Mouse (Mus musculus): Measurements from ENCODE around the gene Iqschfp. TPM values are rescaled to one million over a fixed set of nuclear protein-coding genes. Genes with fewer than 3 reads are reported as not detected.

Gene Iqschfp
- total RNA-seq, 2 experiments from 2014 or later: 18.6 to 20.3 TPM

GRCm38 (mm10) chr3:68202162-68202902 is 310.3 kb downstream of the Iqschfp start:
- DNase-seq (ENCODE audit: low spot score in 2 of 2): no peak

- DNase-seq (ENCODE audit: low spot score in 2 of 2): no peak
Measured at GRCm38 (mm10) chr3:68203934-68204467, 312.0 kb downstream of the Iqschfp start.

GRCm38 (mm10) chr3:68210422-68210821 is 318.4 kb downstream of the Iqschfp start:
- no peak for DNase-seq (ENCODE audit: low spot score in 2 of 2)

- DNase-seq (ENCODE audit: low spot score in 2 of 2): no peak
Measured at GRCm38 (mm10) chr3:68221452-68221851, 329.4 kb downstream of the Iqschfp start.

- DNase-seq (ENCODE audit: low spot score in 2 of 2): no peak
Measured at GRCm38 (mm10) chr3:68239887-68240286, 347.9 kb downstream of the Iqschfp start.

- DNase-seq (ENCODE audit: low spot score in 2 of 2): no peak
Measured at GRCm38 (mm10) chr3:68243239-68243638, 351.2 kb downstream of the Iqschfp start.

GRCm38 (mm10) chr3:68246154-68246553 is 354.1 kb downstream of the Iqschfp start:
- no peak for DNase-seq (ENCODE audit: low spot score in 2 of 2)

- peak in 1 of 2 experiments; percentile 47 for DNase-seq (ENCODE audit: low spot score in 2 of 2)
Measured at GRCm38 (mm10) chr3:68250589-68250988, 358.6 kb downstream of the Iqschfp start.

- no peak for DNase-seq (ENCODE audit: low spot score in 2 of 2)
Measured at GRCm38 (mm10) chr3:68252335-68252734, 360.3 kb downstream of the Iqschfp start.

GRCm38 (mm10) chr3:68262304-68262703 is 370.3 kb downstream of the Iqschfp start:
- no peak for DNase-seq (ENCODE audit: low spot score in 2 of 2)

GRCm38 (mm10) chr3:68267905-68268304 is 375.9 kb downstream of the Iqschfp start:
- DNase-seq (ENCODE audit: low spot score in 2 of 2): peak in 1 of 2 experiments; percentile 16

- DNase-seq (ENCODE audit: low spot score in 2 of 2): no peak
Measured at GRCm38 (mm10) chr3:68269251-68269650, 377.2 kb downstream of the Iqschfp start.

GRCm38 (mm10) chr3:68270246-68270645 is 378.2 kb downstream of the Iqschfp start:
- no peak for DNase-seq (ENCODE audit: low spot score in 2 of 2)

GRCm38 (mm10) chr3:68271457-68271856 is 379.4 kb downstream of the Iqschfp start:
- DNase-seq (ENCODE audit: low spot score in 2 of 2): no peak

GRCm38 (mm10) chr3:68271881-68272280 is 379.8 kb downstream of the Iqschfp start:
- no peak for DNase-seq (ENCODE audit: low spot score in 2 of 2)

GRCm38 (mm10) chr3:68282844-68283594 is 391.0 kb downstream of the Iqschfp start:
- no peak for DNase-seq (ENCODE audit: low spot score in 2 of 2)

- DNase-seq (ENCODE audit: low spot score in 2 of 2): peak; percentile 28 to 32
Measured at GRCm38 (mm10) chr3:68283595-68283991, 391.6 kb downstream of the Iqschfp start.

GRCm38 (mm10) chr3:68284500-68284899 is 392.5 kb downstream of the Iqschfp start:
- DNase-seq (ENCODE audit: low spot score in 2 of 2): no peak

- no peak for DNase-seq (ENCODE audit: low spot score in 2 of 2)
Measured at GRCm38 (mm10) chr3:68296752-68297151, 404.7 kb downstream of the Iqschfp start.

GRCm38 (mm10) chr3:68305647-68306046 is 413.6 kb downstream of the Iqschfp start:
- DNase-seq (ENCODE audit: low spot score in 2 of 2): no peak

GRCm38 (mm10) chr3:68306726-68307125 is 414.7 kb downstream of the Iqschfp start:
- no peak for DNase-seq (ENCODE audit: low spot score in 2 of 2)

GRCm38 (mm10) chr3:68325575-68325974 is 433.5 kb downstream of the Iqschfp start:
- DNase-seq (ENCODE audit: low spot score in 2 of 2): no peak
